Mouse (Mus musculus) intestine, embryonic 14.5 days (tissue): ENCODE data around the gene Gm10065. TPM values are rescaled to one million over a fixed set of nuclear protein-coding genes. Genes with fewer than 3 reads are reported as not detected.
A peak's percentile ranks its signal among the peaks of the same experiment; 100 is the strongest.
"Not testable (repeated sequence)": the region's sequence is repeated elsewhere in the genome, so short reads cannot be mapped to it uniquely, and the experiment has no call there.

ENCODE experiments used
- ATAC-seq: fragments of 200-750 bp; cut with Nextera tagmentation; replicated peaks from 2 replicates; pipeline ENCODE4 v1.8.0; 2017; ENCODE audit warnings: low read depth, moderate number of reproducible peaks, moderate TSS enrichment, moderate library complexity; ENCODE audit not compliant: low FRiP score, low TSS enrichment
- DNase-seq: peaks from one replicate; pipeline ENCODE4 v3.0.0-alpha.2; 2018; ENCODE audit warnings: low spot score
- H3K27ac ChIP-seq: fragments of 300-500 bp; sonication (generic); 2 replicates; pipeline ENCODE4 v1.5.1; 2014; ENCODE audit warnings: low read depth, mild to moderate bottlenecking, control low read depth
- H3K27me3 ChIP-seq: fragments of 300-500 bp; sonication (generic); replicated peaks from 2 replicates; pipeline ENCODE4 v1.6.1; 2014; ENCODE audit warnings: low read length, control low read depth; ENCODE audit not compliant: control insufficient read depth, insufficient read depth
- H3K36me3 ChIP-seq: fragments of 300-500 bp; sonication (generic); 2 replicates; pipeline ENCODE4 v1.6.1; 2014; ENCODE audit warnings: low read length, control low read depth; ENCODE audit not compliant: control insufficient read depth, insufficient read depth
- H3K4me1 ChIP-seq: fragments of 300-500 bp; sonication (generic); replicated peaks from 2 replicates; pipeline ENCODE4 v1.6.1; 2014; ENCODE audit warnings: low read length, control low read depth, mixed read lengths; ENCODE audit not compliant: control insufficient read depth, insufficient read depth
- H3K4me2 ChIP-seq: fragments of 300-500 bp; sonication (generic); 2 replicates; pipeline ENCODE4 v1.6.1; 2014; ENCODE audit warnings: low read length
- H3K4me3 ChIP-seq: fragments of 300-500 bp; sonication (generic); 2 replicates; pipeline ENCODE4 v1.5.1; 2014; ENCODE audit warnings: low read depth, low read length, control low read depth, mixed read lengths
- H3K9ac ChIP-seq: fragments of 300-500 bp; sonication (generic); 2 replicates; pipeline ENCODE4 v1.6.1; 2014; ENCODE audit warnings: mild to moderate bottlenecking, low read length
- H3K9me3 ChIP-seq: fragments of 300-500 bp; sonication (generic); 2 replicates; pipeline ENCODE4 v1.6.1; 2016; ENCODE audit warnings: low read length, control low read depth; ENCODE audit not compliant: control insufficient read depth
- WGBS: fragments of 180-500 bp; shearing (Covaris S2); extraction: QIAGEN DNeasy Blood & Tissue Kit; methylation state at CpG from one replicate; pipeline ENCODE4 v1.1.7; 2014; 5-methylcytosine and 5-hydroxymethylcytosine counted together
- polyA plus RNA-seq: library from polyadenylated mRNA; unstranded; fragments of >200 nt; fragmentation: Nextera tagmentation; extraction: Ambion mirVana; gene quantifications from 2 replicates; pipeline ENCODE4 v1.2.1, GENCODE M21; 2014

Gm10065 gene
- polyA plus RNA-seq, 1 experiment from 2014 or later, result not detected

GRCm38 (mm10) chr13:21469097-21469496, 10.1 kb downstream of the Gm10065 start:
- DNase-seq (no peak), ATAC-seq (no peak)
- Histone ChIP-seq H3K4me3 (0 out of 2 replicates have a peak overlapping the region, but pooled peaks have one; percentile 63), H3K4me2 (peak overlapping the region; percentile 96), H3K4me1 (no peaks in the 10 kb centered on the region), H3K27me3 (no peaks in the 10 kb centered on the region), H3K9me3 (no peaks in the 10 kb centered on the region), H3K27ac (no peak overlapping the region), H3K9ac (no peak overlapping the region), H3K36me3 (no peaks in the 10 kb centered on the region)
- 36% methylated on average over 9 of the region's 9 CpGs for WGBS

- 2% methylated on average over 54 of the region's 54 CpGs for WGBS
- peak; percentile 99 for ATAC-seq
Observed at GRCm38 (mm10) chr13:21468061-21469019, 10.9 kb downstream of the Gm10065 start, which contains the start of gene Nkapl. Gene Nkapl, minus strand, starts transcription at chr13:21468509.

GRCm38 (mm10) chr13:21467336-21467735, 11.9 kb downstream of the Gm10065 start:
- Histone ChIP-seq H3K27ac (no peak overlapping the region), H3K9ac (no peak overlapping the region), H3K9me3 (no peaks in the 10 kb centered on the region), H3K4me2 (no peak overlapping the region), H3K4me3 (no peak overlapping the region), H3K27me3 (no peaks in the 10 kb centered on the region), H3K36me3 (no peaks in the 10 kb centered on the region), H3K4me1 (no peaks in the 10 kb centered on the region)
- no peak for DNase-seq
- no peak for ATAC-seq
- WGBS, result 87% methylated on average over 10 of the region's 10 CpGs

More at GRCm38 (mm10) chr13:21468061-21469019, 10.9 kb downstream of the Gm10065 start, which contains the start of gene Nkapl:
- peak; percentile 89 for DNase-seq
- Histone ChIP-seq H3K36me3 (no peaks in the 10 kb centered on the region), H3K4me3 (peak within 1 kb of the TSS; percentile 63), H3K4me1 (no peaks in the 10 kb centered on the region), H3K27me3 (no peaks in the 10 kb centered on the region), H3K9me3 (no peaks in the 10 kb centered on the region), H3K4me2 (peak within 1 kb of the TSS; percentile 96), H3K27ac (peak within 1 kb of the TSS; percentile 47; the same call in 1 of the 2 replicates), H3K9ac (peak within 1 kb of the TSS; percentile 69)

- DNase-seq, H3K36me3 ChIP-seq: not testable (repeated sequence)
Observed at GRCm38 (mm10) chr13:21462516-21462915, 16.7 kb downstream of the Gm10065 start.

DNA sequence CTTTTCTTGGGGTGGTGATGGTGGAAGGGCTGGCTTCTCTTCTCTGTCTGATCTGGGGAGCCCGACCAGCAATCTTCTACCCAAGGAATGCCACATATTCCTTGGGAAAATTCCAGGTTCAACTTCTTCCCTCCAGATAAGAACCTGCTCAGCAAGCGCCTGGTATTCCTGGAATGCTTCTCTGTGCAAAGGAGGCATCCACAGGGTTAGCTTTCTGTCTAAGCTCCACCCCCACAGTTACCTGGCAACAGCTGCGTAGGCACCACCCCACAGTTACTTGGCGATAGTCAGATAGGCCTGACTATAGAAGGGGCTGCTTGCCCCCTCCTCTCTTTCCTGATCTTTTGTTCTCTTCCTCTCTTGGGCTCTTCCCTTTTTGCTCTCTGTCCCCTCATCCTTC, 22.9 kb downstream of the Gm10065 start:
- H3K36me3 ChIP-seq, result peaks cover 5% of the 10 kb centered on the region; the same call in 1 of the 2 replicates
- H3K4me1 ChIP-seq, result peaks cover 10% of the 10 kb centered on the region; the same call in 1 of the 2 replicates
- 5% methylated on average over 4 of the region's 4 CpGs for WGBS
- H3K27me3 ChIP-seq, result no peaks in the 10 kb centered on the region
- ATAC-seq (peak; percentile 59; the same call in 1 of the 2 replicates), DNase-seq (no peak)
- no peak overlapping the region for H3K9ac ChIP-seq
- H3K27ac ChIP-seq, result no peak overlapping the region
- H3K9me3 ChIP-seq, result no peaks in the 10 kb centered on the region
- H3K4me2 ChIP-seq, result no peak overlapping the region
- H3K4me3 ChIP-seq, result no peak overlapping the region

More at GRCm38 (mm10) chr13:21462516-21462915, 16.7 kb downstream of the Gm10065 start:
- not testable (repeated sequence) for H3K4me3 ChIP-seq, H3K4me1 ChIP-seq, ATAC-seq, H3K9ac ChIP-seq, H3K9me3 ChIP-seq, H3K4me2 ChIP-seq, H3K27me3 ChIP-seq, H3K27ac ChIP-seq
- WGBS, result 59% methylated on average over 9 of the region's 9 CpGs

DNA sequence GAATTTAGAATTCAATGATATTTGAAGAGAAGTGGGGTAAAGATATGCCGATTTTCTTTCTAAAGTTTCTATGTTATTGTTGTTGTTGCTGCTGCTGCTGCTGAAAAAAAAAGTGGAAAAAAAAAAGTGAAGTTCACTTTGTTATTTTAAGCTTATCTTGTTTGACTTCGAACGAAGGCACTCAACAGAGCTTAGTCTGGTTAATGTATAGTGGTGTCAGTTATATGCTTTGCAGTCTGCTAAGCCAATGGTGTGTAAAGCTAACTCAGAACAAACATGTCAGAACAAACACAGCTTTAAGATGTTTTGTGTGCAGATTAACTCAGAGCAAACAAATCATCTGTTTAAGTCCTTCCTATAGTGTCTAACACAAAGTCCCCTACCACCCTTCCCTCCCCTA, 25.1 kb downstream of the Gm10065 start:
- no peaks in the 10 kb centered on the region for H3K9me3 ChIP-seq
- H3K9ac ChIP-seq, result no peak overlapping the region
- H3K4me3 ChIP-seq, result peak overlapping the region; percentile 79
- H3K4me1 ChIP-seq, result peaks cover 10% of the 10 kb centered on the region; the same call in 1 of the 2 replicates
- no peak overlapping the region; the same call in 1 of the 2 replicates for H3K27ac ChIP-seq
- no peaks in the 10 kb centered on the region for H3K27me3 ChIP-seq
- DNase-seq (no peak), ATAC-seq (no peak)
- WGBS, result 51% methylated on average over 3 of the region's 3 CpGs
- H3K4me2 ChIP-seq, result peak overlapping the region; percentile 68
- H3K36me3 ChIP-seq, result peaks cover 17% of the 10 kb centered on the region

DNA sequence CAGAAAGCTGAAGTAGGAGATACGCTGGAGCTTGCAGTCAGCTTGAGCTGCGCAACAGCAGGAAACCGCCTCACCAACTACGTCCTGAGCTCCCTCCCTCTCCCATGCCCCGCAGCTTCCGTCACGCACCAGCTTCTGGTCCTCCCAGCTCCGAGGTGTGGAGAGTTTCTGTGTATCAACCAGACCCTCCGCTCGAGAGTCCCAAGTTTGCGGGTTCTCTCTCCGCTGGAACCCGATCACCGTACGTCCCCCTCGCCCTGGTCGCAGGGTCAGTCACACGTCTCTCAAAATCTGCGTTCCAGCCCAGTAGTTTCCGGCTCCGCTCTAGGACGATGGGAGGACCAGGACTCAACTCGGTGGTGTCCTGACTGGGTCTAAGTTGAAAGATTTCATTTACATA, 25.8 kb downstream of the Gm10065 start, which contains the start of gene Zscan26:
TSS of gene Zscan26 (minus strand) at position 282 of the 400 bp plus-strand sequence.
- Histone ChIP-seq H3K4me2 (peak within 1 kb of the TSS; percentile 68), H3K9ac (peak within 1 kb of the TSS; percentile 63), H3K27ac (peak within 1 kb of the TSS; percentile 60), H3K27me3 (no peaks in the 10 kb centered on the region), H3K9me3 (no peaks in the 10 kb centered on the region), H3K4me1 (peaks cover 10% of the 10 kb centered on the region; the same call in 1 of the 2 replicates), H3K36me3 (peaks cover 24% of the 10 kb centered on the region), H3K4me3 (peak within 1 kb of the TSS; percentile 79)
- peak; percentile 86 for ATAC-seq
- WGBS, result under 1% methylated on average over 23 of the region's 23 CpGs
- DNase-seq, result peak; percentile 95

DNA sequence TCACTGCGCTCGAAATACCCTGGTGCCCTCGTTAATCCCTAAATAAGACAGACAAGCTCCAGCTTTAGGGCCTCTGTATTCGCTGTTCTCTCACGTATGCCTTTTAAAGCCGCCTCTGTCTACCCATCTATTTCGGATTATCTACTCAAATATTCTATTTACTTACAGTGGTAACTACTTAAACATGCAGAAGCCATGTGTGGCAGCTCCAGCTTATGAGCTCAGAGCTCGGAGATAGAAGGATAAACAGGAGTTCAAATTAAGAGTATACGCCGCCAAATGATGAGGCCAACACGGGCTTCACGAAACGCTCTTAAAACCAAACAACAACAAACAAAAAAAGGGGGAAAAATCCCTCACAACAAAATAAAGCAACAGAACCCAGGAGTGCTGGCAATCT, 26.2 kb downstream of the Gm10065 start:
- Histone ChIP-seq H3K9me3 (no peaks in the 10 kb centered on the region), H3K4me3 (peak overlapping the region; percentile 79), H3K9ac (peak overlapping the region; percentile 63), H3K4me2 (peak overlapping the region; percentile 68), H3K27ac (peak overlapping the region; percentile 60), H3K4me1 (peaks cover 10% of the 10 kb centered on the region; the same call in 1 of the 2 replicates), H3K36me3 (peaks cover 28% of the 10 kb centered on the region), H3K27me3 (no peaks in the 10 kb centered on the region)
- WGBS, result 2% methylated on average over 13 of the region's 13 CpGs
- ATAC-seq (no peak), DNase-seq (peak; percentile 52)
